Mouse (Mus musculus) midbrain, embryonic 11.5 days (tissue): ENCODE measurements around the gene Nsun5. TPM values are rescaled to one million over a fixed set of nuclear protein-coding genes. Genes with fewer than 3 reads are reported as not detected.

Source experiments
- ATAC-seq: fragments of 200-750 bp; cut with Nextera tagmentation; 2 replicates; pipeline ENCODE4 v1.8.0; 2017; ENCODE audit warnings: moderate TSS enrichment, moderate library complexity; ENCODE audit not compliant: low FRiP score
- DNase-seq: peaks from one replicate; pipeline ENCODE4 v3.0.0; 2015; ENCODE audit warnings: low spot score; ENCODE audit errors: missing footprints
- H3K27ac ChIP-seq: fragments of 300-500 bp; sonication (generic); 2 replicates; pipeline ENCODE4 v1.5.1; 2014; ENCODE audit warnings: low read depth, low read length
- H3K27me3 ChIP-seq: fragments of 300-500 bp; sonication (generic); 2 replicates; pipeline ENCODE4 v1.6.1; 2014; ENCODE audit warnings: mild to moderate bottlenecking, low read length, moderate library complexity, mixed read lengths; ENCODE audit not compliant: control insufficient read depth, insufficient read depth
- H3K36me3 ChIP-seq: fragments of 300-500 bp; sonication (generic); 2 replicates; pipeline ENCODE4 v1.6.1; 2014; ENCODE audit warnings: mild to moderate bottlenecking, low read length, moderate library complexity, mixed read lengths; ENCODE audit not compliant: control insufficient read depth, insufficient read depth
- H3K4me1 ChIP-seq: fragments of 300-500 bp; sonication (generic); 2 replicates; pipeline ENCODE4 v1.6.1; 2014; ENCODE audit warnings: low read length; ENCODE audit not compliant: control insufficient read depth, insufficient read depth
- H3K4me2 ChIP-seq: fragments of 300-500 bp; sonication (generic); 2 replicates; pipeline ENCODE4 v1.6.1; 2014; ENCODE audit warnings: mild to moderate bottlenecking, moderate library complexity
- H3K4me3 ChIP-seq: fragments of 300-500 bp; sonication (generic); 2 replicates; pipeline ENCODE4 v1.5.1; 2014; ENCODE audit warnings: low read depth, low read length
- H3K9ac ChIP-seq: fragments of 300-500 bp; sonication (generic); 2 replicates; pipeline ENCODE4 v1.6.1; 2014; ENCODE audit warnings: low read length
- H3K9me3 ChIP-seq: fragments of 300-500 bp; sonication (generic); 2 replicates; pipeline ENCODE4 v1.6.1; 2016; ENCODE audit warnings: low read length; ENCODE audit not compliant: control insufficient read depth
- WGBS: fragments of 180-500 bp; shearing (Covaris S2); extraction: QIAGEN DNeasy Blood & Tissue Kit; methylation state at CpG from one replicate; pipeline ENCODE4 v1.1.7; 2014; 5-methylcytosine and 5-hydroxymethylcytosine counted together
- microRNA-seq: library from miRNA; unstranded; fragments of <30 nt; microRNA quantifications from one replicate; pipeline ENCODE4, GENCODE M21; 2017
- polyA plus RNA-seq: library from polyadenylated mRNA; unstranded; fragments of >200 nt; fragmentation: Nextera tagmentation; extraction: Ambion mirVana; gene quantifications from 2 replicates; pipeline ENCODE4 v1.2.1, GENCODE M21; 2014

Gene Nsun5
- polyA plus RNA-seq, 1 experiment from 2014 or later = 30.0 TPM

DNA sequence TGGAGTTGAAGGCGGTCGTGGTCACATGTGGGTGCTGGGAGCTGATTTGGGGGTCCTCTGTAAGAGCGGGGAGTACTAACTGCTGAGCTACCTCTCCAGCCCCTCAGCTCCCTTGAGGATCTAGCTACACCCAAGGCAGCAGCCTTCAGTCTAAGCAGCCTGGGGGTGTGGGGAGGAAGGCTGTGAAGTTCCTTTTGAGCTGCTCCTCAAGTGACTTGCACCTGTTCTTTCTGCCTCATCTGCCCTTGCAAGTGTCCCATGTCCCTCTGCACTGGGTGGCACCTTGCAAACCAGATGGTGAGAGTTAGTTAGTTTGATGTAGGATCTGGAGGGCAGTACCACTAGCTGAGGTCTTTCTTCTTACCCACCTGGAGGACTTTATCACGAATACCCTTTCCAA, 38.4 kb downstream of the Nsun5 start:
- ATAC-seq = no peak

DNA sequence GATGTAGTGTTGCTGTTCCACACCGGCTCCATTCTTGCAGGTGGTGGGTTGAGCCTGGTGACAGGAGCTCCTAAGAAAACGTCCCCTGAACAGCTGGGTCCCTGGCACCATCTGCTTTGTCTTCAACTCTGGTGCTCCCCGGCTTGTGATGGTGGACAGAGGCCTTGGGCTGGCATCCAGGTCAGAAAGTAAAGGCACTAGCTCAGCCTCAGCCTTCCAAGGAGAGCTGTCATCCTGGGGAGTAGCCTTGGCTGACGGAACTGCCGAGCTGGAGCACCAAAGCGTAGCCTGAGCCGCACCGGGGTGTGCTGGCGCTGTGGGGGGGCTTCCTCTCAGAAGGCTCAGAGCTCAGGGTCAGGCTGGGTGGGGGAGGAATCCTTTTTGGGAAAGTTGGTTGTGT, 40.5 kb downstream of the Nsun5 start:
- DNase-seq (no peak), ATAC-seq (no peak)
- no peaks in the 10 kb centered on the region for H3K9me3 ChIP-seq
- H3K4me3 ChIP-seq = no peak overlapping the region
- peaks cover 22% of the 10 kb centered on the region for H3K36me3 ChIP-seq
- no peak overlapping the region for H3K27ac ChIP-seq
- no peaks in the 10 kb centered on the region for H3K4me1 ChIP-seq
- 93% methylated on average over 9 of the region's 9 CpGs for WGBS
- H3K9ac ChIP-seq = no peak overlapping the region
- no peaks in the 10 kb centered on the region for H3K27me3 ChIP-seq
- H3K4me2 ChIP-seq = no peak overlapping the region

More for the DNA sequence above, 38.4 kb downstream of the Nsun5 start:
- no peaks in the 10 kb centered on the region for H3K9me3 ChIP-seq
- no peaks in the 10 kb centered on the region for H3K4me1 ChIP-seq
- H3K4me3 ChIP-seq = no peak overlapping the region
- no peak overlapping the region for H3K27ac ChIP-seq
- 93% methylated on average over 4 of the region's 4 CpGs for WGBS
- H3K9ac ChIP-seq = no peak overlapping the region
- H3K27me3 ChIP-seq = no peaks in the 10 kb centered on the region
- no peak overlapping the region for H3K4me2 ChIP-seq
- H3K36me3 ChIP-seq = peaks cover 19% of the 10 kb centered on the region
- DNase-seq = no peak

Small RNAs within 50 kb of the gene (microRNA-seq; reads per million reads assigned to microRNA genes)
- 1.5 reads per million for gene Mir7033

Other genes with a start within 250 kb of the Nsun5 start
- gene Tbl2, start 220.3 kb upstream of the Nsun5 start, polyA plus RNA-seq = 20.1 and 21.2 TPM in 2 replicates
- 39.2 and 42.6 TPM in 2 replicates for gene Bcl7b, start 201.7 kb upstream of the Nsun5 start, polyA plus RNA-seq
- 57.7 and 60.6 TPM in 2 replicates for gene Baz1b, start 182.7 kb upstream of the Nsun5 start, polyA plus RNA-seq
- gene Fzd9, start 118.7 kb upstream of the Nsun5 start, polyA plus RNA-seq = 7.6 and 9.9 TPM in 2 replicates
- 0.12 TPM in 1 of 2 replicates, not detected in the other for gene Fkbp6, start 19.9 kb upstream of the Nsun5 start, polyA plus RNA-seq
- gene Trim50, start 16.7 kb upstream of the Nsun5 start, polyA plus RNA-seq = not detected in 2 replicates
- 14.4 and 17.2 TPM in 2 replicates for gene Pom121, start 24.6 kb downstream of the Nsun5 start, polyA plus RNA-seq
- 44.4 and 49.4 TPM in 2 replicates for gene Hip1, start 175.2 kb downstream of the Nsun5 start, polyA plus RNA-seq
- gene Ccl26, start 193.6 kb downstream of the Nsun5 start, polyA plus RNA-seq = not detected in 2 replicates
- gene Ccl24, start 203.1 kb downstream of the Nsun5 start, polyA plus RNA-seq = 3.3 and 3.5 TPM in 2 replicates